Mouse (Mus musculus): Measurements from ENCODE around the gene Sarm1. TPM values are rescaled to one million over a fixed set of nuclear protein-coding genes. Genes with fewer than 3 reads are reported as not detected.

Gene Sarm1
- total RNA-seq, 2 experiments from 2014 or later, result 5.3 to 6.4 TPM

DNA sequence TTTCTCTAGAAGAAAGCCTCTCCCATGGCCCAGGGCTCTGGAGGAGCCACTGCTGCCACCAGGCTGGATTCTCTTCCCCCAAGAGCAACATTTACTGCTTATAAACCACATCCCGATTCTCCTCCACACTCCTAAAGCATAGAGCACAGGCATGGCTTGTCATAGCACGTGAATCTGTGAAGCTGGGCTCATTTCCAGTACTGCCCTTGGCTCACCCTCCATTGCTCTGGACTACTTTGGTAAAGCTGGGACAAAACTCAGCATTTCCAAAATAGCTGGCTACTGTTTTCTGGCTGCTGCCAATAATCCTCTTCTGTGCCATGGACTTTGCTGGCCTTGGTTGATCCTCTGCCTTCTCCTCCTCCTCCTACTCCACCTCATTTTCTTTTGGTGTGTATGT, 73.2 kb downstream of the Sarm1 start:
- DNase-seq (ENCODE audit: low spot score in 2 of 2), result peak in 1 of 2 experiments; percentile 36

Other genes with a start within 250 kb of the Sarm1 start
- gene 2610507B11Rik, start 236.0 kb downstream of the Sarm1 start, total RNA-seq (2021), result 100 to 1,000 TPM; 168 to 185 TPM
- under 1 TPM; 0.46 to 0.54 TPM for gene BC030499, start 206.9 kb downstream of the Sarm1 start, total RNA-seq (2021)
- 1 to 10 TPM; 1.9 to 4.3 TPM for gene Spag5, start 196.2 kb downstream of the Sarm1 start, total RNA-seq (2021)
- 10 to 100 TPM; 20.8 to 26.9 TPM for gene Aldoc, start 174.8 kb downstream of the Sarm1 start, total RNA-seq (2021)
- 10 to 100 TPM; 56.2 to 62.4 TPM for gene Pigs, start 169.3 kb downstream of the Sarm1 start, total RNA-seq (2021)
- 10 to 100 TPM; 25.8 to 29.0 TPM for gene Unc119, start 154.3 kb downstream of the Sarm1 start, total RNA-seq (2021)
- gene Foxn1, start 111.2 kb downstream of the Sarm1 start, total RNA-seq (2021), result under 1 TPM; 0.19 to 0.20 TPM
- not detected for gene Slc13a2, start 75.5 kb downstream of the Sarm1 start, total RNA-seq (2021)
- gene Slc46a1, start 32.1 kb downstream of the Sarm1 start, total RNA-seq (2021), result 10 to 100 TPM; 27.4 to 32.0 TPM
- 1 to 10 TPM; 1.6 to 4.5 TPM for gene Vtn, start 1.3 kb upstream of the Sarm1 start, total RNA-seq (2021)
- gene Sebox, start 5.7 kb upstream of the Sarm1 start, total RNA-seq (2021), result not detected
- gene Tmem199, start 14.4 kb upstream of the Sarm1 start, total RNA-seq (2021), result 10 to 100 TPM; 27.8 to 28.0 TPM
- gene Poldip2, start 14.4 kb upstream of the Sarm1 start, total RNA-seq (2021), result 100 to 1,000 TPM; 153 to 166 TPM
- gene Tnfaip1, start 38.6 kb upstream of the Sarm1 start, total RNA-seq (2021), result 10 to 100 TPM; 38.3 to 43.0 TPM
- gene Ift20, start 38.6 kb upstream of the Sarm1 start, total RNA-seq (2021), result 10 to 100 TPM; 91.4 to 96.0 TPM
- gene Tmem97, start 53.0 kb upstream of the Sarm1 start, total RNA-seq (2021), result 10 to 100 TPM; 27.6 to 40.9 TPM
- gene Nlk, start 199.6 kb upstream of the Sarm1 start, total RNA-seq (2021), result 10 to 100 TPM; 39.0 to 84.5 TPM

Data from adrenal gland, adult 18-20 months (tissue).